Mouse (Mus musculus) layer of hippocampus, postnatal 10 days (tissue): ENCODE results near the gene St8sia2. TPM values are rescaled to one million over a fixed set of nuclear protein-coding genes. Genes with fewer than 3 reads are reported as not detected.
A peak's percentile ranks its signal among the peaks of the same experiment; 100 is the strongest.

Experiments
- DNase-seq, 2 experiments: peaks; one replicate each; pipeline ENCODE4 v3.0.0; 2021; ENCODE audit warnings: low spot score in 2 of 2
- long read RNA-seq: library from polyadenylated mRNA; stranded (forward); transcript quantifications from one replicate; pipeline ENCODE4 v2.0.0, GENCODE M21; 2023
- total RNA-seq, 2 experiments: library from RNA; stranded (reverse); gene quantifications; 2 replicates each; pipeline ENCODE4 v1.2.3; 2021

St8sia2 gene
- 10 to 100 TPM; 20.6 to 27.4 TPM for total RNA-seq
- long read RNA-seq, full-length matches to known transcripts, result 1 of 6 reads
- long read RNA-seq, partial matches to known transcripts, result 1 of 6 reads
- long read RNA-seq, other reads (novel, unspliced or antisense), result 4 of 6 reads

DNA sequence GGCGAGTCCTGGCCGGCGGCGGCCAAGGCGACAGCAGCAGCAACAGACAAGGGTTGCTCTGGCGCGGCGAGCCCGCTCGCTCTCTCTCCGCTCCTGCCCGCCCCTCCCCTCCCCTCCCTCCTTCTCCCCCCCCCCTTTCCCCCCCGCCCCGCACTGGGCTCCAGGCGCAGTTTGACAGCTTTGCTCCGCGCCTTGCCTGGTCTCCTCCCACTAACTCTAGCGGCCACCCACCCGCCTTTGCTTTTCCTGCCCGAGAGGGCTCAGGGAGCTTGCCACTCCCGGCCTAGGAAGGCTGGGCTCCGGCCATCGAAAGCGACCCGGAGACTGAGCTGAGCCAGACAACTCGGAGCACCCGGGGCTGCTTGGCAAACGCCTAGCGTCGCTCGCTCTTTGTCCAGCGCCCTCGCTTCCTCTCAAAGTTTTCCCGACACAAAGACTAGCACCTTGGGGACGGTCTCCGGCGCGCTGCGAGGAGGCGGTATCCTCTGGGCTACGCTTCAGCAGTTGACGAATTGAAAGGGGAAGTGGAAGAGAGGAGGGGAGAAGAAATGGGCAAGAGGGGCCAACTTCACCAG, at the start of gene St8sia2:
TSS of gene St8sia2 (minus strand) at position 90 of the 575 bp plus-strand sequence.
- DNase-seq, result peak; percentile 38 to 57

DNA sequence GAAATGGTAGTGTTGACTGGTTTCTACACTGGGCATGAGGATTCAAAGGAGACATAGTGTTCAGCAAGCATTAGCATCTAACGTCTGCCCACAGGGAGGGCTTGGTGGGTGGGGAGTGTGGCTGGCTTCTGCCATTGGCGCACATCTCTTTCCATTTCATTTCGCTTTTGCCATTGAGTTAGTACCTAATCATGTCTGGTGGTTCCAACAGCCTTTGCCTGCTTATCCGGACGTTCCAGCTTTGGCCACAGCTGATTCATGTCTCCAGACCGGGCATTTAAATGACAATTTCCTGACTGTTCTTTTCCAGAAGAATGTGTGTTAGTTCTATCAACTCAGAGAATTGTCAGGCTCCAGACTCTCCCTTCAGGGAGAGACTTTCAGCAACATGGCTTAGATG, 47.6 kb upstream of the St8sia2 start:
- no peak for DNase-seq

DNA sequence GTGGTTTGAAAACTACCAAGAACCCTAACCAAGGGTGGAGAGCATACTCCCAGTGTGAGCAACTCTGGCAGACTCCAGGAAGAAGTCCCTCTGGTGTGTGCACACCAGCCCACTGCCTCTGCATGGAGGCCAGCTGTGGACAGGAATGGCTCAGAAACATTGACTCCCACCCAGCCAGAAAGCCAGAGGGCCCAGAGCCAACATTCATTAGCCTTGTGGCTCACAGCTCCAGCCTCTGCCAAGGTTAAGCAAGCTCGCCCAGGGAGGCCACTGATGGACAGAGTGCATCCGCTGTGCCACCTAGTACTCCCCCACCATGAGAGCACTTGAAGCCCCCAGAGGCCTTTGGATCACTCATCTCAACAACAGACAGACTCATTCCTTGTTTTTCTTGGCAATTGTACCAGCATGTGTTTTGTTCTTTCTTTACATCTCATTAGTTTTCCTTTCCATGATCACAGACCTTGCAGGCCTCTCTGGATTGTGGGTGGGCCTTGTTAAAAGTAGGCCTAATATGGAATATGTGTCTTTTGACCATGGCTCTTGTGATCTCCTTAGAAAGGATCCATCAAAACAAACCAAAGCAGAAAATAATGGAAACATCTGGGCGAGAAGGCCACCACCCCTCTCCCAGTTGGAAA, 46.9 kb upstream of the St8sia2 start:
- peak; percentile 13 to 24 for DNase-seq

DNA sequence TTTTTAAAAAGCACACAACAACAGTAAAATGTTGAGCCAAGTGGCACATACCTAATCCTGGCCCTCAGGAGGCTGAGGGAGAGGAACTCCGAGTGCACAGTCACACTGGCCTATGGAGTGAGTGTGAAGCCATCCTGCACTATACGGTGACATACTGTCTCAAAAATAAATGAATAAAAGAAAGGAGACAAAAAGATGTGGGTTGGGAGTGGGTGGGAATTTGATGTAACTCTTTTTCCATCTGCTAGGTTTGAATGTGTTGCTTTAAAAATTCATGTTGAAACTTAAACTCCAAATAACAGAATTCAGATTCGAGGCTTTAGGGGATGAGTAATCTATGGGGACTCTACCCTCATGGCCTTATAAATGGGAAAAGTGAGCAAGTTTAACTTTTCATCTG, 46.2 kb upstream of the St8sia2 start:
- no peak for DNase-seq

DNA sequence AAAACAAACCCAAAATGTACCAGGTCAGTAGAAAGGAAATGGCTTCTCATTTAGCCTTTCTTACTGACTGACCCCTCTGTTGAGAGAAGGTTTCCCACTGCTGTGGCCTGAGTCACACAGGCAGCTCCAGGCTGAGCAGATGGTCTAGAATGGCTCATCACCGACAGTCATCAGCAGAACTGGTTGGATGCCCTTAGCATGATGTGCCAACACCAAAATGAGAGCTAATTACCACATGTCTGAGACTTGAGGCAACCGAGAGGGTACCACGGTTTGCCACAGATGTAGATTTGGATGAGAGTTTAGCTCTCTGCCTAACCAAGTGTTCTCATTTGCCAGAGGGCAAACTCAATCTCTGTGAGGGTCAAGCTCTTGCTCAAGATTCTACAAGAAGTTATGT, 42.3 kb upstream of the St8sia2 start:
- no peak for DNase-seq

DNA sequence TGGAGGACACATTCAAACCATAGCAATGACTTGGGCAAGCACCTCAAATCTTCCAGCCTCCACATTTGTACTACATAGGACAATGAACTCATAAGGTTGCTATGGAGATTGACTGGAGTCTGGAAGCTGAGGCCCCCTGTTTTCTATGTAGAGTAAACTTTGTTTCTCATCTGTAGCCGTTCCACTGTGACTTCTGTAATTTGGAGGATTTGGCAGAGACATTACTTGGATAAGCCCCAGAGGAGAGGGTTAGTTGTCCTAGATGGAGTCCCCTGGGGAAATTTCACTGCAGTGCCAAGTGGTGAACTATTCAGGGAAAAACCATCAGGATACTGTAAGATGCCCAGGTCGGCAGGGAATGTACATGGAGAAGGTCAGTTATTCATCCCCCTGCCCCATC, 34.1 kb upstream of the St8sia2 start:
- DNase-seq, result no peak

DNA sequence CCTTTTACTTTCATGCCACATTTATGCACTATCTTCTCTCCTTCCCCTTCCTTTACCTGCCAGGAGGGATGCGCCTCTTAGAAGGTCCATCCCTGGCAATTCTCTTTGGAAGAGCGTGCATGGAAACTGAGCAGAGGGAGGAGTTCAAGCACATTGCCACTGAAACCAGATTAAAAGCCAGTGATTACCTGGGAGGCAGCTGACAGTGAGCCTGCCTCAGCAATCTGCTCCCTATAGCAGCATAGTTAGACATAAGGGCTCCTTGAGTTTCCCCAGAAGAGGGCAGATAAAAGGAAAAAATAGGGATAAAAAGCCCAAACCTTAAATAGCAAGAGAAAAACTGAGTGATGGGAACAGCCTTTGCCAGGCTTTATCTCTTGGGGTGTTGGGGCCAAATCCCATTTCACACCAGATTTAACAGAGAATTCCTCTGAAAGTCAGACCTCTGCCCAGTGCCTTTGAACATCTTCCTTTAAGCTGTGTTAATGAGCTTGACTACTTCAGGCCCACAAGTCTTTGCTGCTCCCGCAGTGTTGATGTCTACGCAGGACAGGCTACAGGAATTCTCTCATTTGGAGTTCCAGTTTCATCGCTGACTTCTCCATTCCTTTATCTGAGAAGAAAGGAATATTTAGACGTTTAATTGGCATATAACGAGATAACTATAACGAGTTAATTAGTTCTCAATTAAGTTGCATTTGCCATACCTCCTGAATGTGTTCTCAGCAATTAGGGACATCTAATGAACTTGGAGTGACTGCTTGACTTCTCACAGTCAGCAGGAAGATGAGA, 31.9 kb upstream of the St8sia2 start:
- no peak for DNase-seq

DNA sequence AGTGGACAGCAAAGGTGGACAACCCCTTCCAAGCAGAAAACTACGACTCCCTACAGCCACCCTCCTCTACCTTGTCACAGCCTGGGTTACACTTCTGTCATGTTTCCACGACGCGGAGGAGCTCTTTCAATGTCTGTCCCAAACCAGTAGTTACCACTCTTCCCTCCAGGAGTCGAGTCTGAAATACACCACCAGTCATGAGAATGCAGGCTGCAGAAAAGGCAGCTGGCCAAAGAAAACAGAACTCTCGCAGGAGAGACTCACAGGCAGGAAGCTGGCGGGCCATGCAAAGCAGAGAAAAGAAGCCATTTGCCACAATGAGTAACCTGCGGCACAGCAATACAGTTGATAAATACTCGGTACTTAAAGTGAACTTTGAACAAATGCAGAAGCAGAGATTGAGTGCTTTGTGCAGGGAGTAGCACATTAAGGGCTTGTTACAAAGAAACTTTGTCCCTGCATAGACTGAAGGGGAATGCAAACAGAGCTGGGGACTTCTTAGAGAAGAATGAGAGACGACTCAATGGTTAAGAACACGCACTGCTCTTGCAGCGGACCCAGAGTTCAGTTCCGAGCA, 30.2 kb upstream of the St8sia2 start:
- DNase-seq, result peak; percentile 14 to 20

DNA sequence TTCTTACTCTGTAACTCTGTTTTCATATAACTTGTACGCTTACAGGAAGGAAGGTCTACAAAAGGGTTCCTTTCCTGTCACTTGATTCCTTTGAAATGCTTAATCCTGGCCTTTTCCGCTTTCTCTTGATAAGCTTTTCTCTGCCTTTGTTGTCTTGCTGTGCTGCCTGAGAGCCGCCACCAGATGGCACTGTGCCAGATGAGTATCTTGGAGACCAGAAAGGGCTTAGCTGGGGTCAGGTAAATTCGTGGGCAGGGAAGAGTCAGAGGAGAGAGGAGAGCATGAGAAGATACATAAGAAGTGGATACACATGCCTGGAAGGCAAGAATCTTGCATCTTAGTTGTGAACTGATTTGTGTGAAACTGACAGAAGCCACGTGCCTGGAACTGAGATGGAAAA, 11.5 kb upstream of the St8sia2 start:
- DNase-seq, result peak; percentile 70 to 80

DNA sequence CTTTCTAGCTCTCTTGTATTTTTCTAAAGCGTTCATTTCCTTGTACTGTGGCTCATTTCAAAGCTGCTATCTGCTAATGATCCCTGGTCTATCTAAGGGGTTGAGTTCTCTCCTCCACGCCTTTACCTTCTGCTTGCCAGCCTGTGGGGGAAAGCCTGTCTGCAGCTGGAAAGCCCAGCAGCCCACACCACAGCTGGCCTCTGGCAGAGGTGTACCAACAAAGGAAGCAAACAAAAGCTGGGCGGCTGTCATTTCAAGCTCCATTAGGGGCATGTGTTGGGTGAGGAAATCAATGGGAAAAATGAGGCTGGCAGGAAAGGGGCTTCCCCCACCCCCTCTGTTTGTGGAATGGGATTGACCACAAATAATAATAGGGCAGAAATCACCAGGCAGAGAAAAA, 10.7 kb upstream of the St8sia2 start:
- no peak for DNase-seq

DNA sequence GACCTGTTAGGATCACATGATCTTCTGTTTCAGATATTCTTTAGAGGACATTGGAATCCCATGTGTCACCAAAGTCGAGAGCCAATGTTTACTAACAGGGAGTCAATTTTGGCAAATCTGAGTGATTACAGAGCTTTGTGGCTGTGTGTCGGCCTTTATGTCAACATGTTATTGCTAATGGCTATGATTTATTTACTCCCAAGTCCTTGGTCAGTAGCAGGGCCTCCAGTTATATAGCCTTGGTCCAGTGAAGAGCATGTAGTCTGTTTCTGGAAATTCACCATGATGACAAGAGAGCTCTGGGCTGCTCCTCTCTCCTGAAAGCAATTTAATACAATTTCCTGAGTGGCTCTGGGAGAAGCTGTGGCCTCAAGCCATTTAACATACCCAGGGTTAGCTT, 9.1 kb upstream of the St8sia2 start:
- DNase-seq, result no peak

DNA sequence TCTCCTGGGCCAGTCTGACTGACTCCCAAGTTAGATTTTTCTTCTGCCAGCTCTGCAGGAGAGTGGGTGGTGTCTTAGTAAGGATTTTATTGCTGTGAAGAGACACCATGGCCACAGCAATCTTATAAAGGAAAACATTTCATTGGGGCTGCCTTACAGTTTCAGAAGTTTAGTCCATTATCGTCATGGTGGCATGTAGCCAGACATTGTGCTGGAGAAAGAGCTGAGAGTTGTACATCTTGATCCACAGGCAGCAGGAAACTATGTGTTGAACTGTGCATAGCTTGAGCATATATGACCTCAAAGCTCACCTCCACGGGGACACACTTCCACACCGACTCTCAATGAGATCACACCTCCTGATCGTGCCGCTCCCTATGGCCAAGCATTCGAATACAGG, 8.3 kb upstream of the St8sia2 start:
- no peak for DNase-seq

DNA sequence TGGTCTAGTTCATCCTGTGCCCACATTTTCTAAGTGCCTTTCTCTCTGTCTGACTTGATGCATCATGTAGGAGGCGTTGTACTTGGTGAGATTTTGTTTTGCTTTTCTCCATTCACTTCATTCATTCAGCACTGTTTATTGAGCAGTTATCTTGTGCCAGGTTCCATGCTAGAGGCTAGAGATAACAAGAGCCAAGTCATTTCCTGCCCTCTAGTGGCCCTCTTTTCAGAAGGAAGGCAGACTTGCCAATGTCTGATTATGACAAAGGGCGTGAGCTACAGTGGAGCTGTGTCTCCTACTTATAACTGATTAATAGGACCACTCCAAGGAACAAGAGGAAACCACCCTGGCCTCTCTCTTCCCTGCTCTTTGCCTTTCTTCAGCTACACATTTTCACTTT, 3.1 kb upstream of the St8sia2 start:
- no peak for DNase-seq

DNA sequence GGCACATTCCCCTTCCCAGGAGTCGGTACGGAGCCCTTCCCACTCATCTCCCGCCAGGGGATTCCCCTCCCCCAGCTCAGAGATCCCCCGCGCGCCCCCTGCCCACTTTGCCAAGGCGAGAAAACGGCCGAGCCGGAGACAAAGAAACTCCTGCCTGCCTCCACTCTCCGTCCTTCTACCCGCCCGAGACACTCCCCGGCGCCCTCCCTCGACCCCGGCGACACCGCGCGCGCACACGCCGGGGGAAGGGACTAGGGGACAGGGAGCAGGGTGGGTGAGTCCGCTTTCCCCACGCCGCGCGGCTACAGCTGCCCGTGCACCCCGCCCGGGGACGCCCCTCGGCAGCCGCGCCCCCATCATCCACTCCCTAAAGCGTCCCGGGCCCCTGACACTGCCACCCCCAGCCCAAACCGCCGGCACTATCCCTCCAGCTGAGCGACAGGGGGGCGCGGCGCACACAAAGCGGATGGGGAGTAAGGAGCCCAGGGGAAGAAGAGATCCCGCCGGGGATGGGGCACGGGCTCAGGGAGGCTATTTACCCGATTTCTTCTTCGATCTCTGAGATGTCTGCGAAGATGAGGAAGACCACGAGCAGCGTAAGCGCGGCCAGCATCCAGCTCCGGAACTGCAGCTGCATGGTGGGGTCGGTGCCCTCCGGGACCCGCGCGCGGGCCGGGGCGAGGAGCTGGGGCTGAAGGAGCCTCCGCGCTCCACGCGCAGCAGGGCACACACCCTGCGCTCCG, 461 bp downstream of the St8sia2 start:
- DNase-seq, result peak in 1 of 2 experiments; percentile 39

DNA sequence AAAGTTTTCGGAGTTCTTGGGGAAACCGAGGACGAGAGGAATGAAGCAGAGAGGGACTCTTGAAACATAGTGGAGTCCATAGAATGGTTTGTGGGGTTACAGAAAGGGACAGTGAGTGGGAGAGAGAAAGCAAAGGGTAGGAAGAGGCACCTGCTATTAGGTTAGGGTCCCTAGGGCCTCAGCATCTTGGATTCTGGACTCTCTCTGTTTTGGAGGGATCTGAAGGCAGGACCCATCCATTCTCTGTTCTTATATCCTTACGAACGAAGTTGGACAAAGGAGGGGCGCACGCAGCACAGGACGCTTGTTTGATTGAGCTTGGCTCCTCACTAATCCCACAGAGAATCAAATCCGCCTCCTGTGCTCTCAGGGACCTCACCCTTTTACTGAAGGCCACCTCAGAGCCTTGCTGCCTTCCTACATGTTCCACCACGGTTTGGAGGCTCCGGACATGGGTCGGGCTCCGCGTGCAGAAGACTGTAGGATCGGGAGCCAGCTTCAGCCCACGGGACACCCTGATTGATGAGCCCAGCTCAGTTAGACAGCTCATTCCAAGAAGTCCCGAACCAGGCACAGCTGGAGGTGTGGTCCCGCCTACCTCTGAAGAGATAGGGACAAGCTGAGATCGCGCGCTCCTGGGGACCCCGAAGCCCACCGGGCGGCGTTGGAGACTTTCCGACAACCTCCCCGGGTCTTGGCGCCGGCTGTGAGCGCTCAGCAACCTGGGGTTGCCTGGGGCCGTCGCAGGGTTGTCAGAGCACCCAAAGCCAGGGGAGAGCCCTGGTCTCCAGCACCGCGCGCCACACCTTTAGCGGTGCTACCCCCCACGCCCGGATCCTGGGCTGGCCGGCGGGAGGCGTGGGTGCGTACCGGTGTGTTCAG, 1.3 kb downstream of the St8sia2 start:
- DNase-seq, result peak; percentile 13 to 32

DNA sequence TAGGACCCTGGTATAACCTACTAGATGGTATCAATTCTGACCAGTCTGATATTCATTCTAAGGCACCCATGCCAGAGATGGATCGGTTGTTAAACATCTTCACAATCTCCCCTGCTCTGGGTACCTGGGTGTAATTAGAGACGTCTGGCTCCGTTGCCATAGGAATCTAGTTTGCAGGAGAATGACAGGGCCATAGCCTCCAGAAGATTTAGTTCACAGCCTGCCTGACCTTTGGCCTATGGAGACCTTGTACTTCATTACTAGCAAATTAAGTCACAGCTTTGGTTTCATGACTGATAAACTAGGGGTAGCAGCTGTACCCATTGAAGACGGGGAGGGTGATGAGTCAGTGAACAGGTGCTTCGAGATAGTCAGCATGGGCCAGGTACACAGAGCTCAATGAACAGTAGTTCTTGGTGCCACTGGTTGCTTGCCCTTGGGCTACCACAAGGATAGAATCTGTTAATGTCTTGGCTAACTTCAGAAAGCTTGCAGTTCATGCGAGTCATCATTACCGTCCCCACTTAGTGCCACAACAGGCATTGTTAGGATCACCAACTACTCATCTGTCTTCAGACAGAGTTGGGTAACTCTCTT, 4.4 kb downstream of the St8sia2 start:
- DNase-seq, result no peak

DNA sequence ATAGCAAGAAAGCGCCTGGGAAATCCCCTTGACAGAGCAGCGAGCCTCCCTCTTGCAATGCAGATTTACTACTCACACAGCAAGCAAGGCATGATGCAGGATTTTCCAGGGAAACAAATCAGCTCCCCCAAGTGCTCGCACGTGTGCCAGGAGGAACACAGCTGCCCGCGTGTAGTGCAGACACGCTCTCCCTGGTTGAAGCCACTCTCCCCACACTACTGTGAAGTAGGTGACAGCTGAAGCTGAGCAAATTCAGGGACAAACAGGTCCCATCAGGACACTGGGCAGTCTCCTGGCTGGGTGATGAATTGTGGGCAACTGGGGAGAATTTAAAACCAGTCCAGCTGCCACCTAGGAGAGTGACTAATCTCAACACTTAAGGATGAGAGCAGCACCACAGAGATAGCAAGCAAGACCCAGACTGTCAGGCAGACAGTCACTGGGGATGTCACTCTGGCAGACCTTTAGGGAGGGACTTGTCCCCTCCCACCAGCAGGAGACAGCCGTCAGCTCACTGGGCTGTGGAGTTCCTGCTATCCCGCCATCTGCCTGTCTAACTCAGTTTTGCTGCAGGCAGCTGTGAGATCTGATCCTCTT, 6.6 kb downstream of the St8sia2 start:
- peak in 1 of 2 experiments; percentile 11 for DNase-seq

DNA sequence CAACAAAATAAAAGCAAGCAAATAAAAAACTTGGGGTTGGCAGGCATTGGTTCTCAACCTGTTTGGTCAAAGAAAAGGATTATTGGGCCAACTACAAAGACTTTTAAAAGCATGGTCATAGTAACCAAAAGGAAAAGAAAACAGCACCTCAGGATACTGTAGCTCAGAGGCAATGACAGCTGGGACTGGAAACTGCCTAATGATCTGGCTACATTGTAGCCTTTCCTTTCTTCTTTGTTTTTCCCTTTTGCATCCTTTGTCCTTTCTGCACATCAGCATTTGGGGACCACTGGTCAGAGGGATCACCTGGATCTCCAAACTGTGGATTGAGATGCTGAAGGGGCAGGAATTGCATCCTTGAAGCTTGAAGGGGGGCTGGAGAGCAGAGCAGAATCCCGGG, 7.1 kb downstream of the St8sia2 start:
- no peak for DNase-seq

DNA sequence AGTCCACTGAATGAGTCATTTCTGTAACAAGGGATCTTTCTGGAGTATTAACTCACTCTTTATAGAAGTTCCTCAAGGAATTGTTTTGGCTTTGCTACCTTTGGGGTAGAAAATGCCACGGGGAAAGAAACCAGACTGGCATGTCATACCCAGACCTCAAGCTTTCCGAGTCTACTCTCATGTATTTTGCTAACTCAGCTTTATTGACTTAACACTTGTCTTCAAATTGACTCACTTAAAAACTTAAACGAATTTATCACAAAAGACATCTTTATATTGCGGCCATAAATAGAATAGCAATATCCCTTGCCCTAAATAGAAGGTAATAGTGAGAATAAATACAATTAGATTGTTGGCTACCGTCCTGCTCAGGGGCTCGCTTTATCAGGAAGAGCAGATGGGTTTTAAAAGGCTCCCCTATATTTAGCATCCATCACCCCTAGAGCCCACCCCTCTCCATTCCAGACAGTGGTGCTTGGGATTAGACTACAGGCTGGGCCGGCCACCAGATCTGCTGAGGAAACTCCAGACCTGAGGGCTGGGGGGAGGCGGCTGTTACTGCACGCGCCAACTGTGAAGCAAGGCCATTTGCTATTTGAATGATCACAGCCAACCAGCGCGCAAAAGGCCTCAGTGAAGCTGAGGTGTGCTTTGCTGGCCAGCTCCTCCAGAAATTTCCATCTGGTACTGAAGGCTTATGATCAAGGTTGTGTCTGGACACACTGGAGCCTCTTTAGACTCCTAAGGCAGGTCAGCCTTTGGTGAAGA, 12.6 kb downstream of the St8sia2 start:
- no peak for DNase-seq
